Mouse (Mus musculus) layer of hippocampus, postnatal 36 days (tissue): ENCODE measurements around the gene Cpa3. TPM values are rescaled to one million over a fixed set of nuclear protein-coding genes. Genes with fewer than 3 reads are reported as not detected.

Experiments
- DNase-seq, 2 experiments: peaks; one replicate each; pipeline ENCODE4 v3.0.0; 2022
- microRNA-seq, 2 experiments: library from miRNA; unstranded; fragments of <30 nt; microRNA quantifications; one replicate each; pipeline ENCODE4 v1.2.0; 2021
- total RNA-seq, 2 experiments: library from RNA; stranded (reverse); gene quantifications; 2 replicates each; pipeline ENCODE4 v1.2.3; 2021

The Cpa3 gene
- under 1 TPM; 0.40 to 0.96 TPM for total RNA-seq

- no peak for DNase-seq
These were observed at the start of gene Cpa3 for GRCm38 (mm10) chr3:20242050-20242449. Gene Cpa3, minus strand, starts transcription at chr3:20242181.

DNA sequence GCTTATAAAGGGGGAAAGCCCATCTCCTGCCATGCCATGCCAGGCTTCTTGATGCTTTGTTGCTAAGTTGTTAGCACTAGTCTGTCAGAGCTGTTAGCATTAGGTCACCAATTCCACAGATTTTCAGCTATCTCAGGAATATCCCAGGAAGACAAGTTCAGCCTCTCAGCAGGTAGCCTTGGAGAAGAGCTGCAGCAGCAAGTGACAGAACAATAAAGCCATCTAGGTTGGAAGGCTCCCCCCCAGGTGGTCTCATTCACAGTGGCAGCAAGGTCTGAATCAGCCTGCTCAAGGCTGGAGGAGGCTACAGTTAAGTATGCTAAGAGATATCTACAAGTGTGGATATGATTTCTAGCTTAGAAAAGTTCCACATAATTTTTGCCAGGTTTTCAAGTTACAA is 49.4 kb upstream of the Cpa3 start:
- DNase-seq: no peak

- DNase-seq: no peak
These were observed 46.8 kb upstream of the Cpa3 start for GRCm38 (mm10) chr3:20288761-20289160.

GRCm38 (mm10) chr3:20281796-20282195 is 39.8 kb upstream of the Cpa3 start:
- no peak for DNase-seq

DNA sequence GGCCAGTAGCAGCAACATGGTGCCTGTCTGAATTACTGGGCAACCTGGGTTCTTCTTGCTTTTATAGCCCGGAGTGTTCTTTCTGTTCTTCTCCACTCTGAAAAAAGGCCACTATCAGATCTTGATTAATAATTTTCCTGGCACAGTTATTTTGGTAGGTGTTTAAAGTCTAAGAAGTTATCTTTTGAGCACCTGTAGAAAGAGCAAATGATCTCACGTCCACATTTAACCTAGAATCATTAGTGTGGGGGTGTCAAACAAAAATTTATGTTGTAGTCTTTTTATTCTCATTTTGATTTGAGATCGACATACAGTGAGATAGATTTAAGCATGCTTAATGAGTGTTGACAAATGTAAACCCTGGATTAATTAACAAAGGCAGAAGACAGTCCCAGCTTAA is 33.7 kb upstream of the Cpa3 start, which contains the start of gene Cpb1:
Gene Cpb1 (minus strand): TSS at position 101 of the 400 bp plus-strand sequence.
- no peak for DNase-seq

DNA sequence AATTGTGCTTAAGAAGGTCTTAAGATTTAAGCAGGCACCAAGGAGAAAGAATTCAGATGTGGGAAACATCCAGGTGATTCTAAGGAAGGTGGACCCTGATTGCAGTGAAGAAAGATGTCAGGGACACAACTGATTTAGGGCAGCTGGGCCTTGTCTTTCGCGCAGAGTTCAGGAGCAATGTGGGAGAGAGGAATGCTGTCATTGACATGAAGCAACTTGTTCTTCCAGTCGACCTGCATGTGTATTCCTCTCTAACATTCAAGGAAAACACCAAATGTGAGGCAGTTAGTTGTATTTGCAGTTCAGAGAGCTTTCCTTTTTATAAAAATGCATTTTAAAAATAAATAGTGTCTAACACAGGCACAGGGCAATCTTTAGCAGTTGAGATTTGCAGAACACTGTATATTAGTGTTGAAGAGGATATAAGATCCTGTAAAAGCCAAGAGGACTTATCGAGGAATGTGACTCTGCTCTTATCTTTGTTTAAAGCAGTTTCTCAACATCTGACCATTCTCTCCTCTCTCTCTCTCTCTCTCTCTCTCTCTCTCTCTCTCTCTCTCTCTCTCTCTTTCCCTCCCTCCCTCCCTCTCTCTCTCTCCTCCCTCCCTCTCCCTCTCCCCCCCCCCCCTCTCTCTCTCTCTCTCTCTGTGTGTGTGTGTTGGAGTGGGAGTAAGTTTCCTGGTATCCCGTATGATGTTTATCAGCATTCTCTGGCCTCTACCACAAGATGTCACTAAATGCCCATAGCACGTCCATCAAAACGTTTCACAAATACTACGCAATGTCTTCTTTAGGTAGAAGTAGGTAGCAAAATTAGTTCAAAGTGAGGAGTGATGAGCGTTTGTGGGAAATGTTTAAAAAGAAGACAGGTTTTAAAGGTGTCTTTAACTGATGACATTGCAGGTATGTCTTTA is 12.8 kb upstream of the Cpa3 start:
- DNase-seq: no peak

DNA sequence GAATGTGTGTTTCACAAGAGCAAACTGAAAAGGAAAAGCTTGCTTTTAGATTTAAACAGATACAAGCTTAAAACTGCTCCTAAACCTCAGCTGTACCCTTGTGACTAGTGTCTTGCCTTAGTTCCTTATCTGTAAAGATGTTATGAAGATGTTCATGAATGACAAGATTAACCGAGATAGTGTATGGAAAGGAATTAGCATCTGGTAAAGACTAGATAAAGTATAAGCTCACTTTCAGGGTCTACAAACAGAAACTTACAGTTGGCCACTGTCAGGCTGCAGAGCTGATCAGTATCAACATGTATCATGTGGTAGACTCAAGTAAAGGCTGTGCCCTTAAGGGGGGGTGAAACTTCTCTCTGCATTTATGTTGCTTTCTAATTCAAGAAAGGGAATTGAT is 1.9 kb upstream of the Cpa3 start:
- no peak for DNase-seq

- no peak for DNase-seq
These were observed 2.2 kb downstream of the Cpa3 start for GRCm38 (mm10) chr3:20239741-20240140.

DNA sequence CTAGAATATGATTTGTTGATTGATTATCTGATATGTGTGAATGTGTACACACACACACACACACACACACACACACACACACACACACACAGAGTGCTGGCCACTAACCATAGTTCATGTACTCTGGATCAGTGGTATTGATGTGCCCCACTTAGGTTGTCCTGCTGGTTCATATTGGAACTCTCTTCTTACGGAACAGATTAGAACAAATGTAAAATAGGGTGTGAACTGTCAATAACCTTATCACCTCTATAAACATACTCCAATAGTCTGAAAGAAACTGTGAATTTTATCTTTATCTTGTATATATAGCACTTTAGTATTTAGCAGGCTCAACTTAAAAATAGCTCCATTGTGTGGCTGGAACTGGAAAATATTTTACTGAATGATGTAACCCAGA is 5.0 kb downstream of the Cpa3 start:
- no peak for DNase-seq

DNA sequence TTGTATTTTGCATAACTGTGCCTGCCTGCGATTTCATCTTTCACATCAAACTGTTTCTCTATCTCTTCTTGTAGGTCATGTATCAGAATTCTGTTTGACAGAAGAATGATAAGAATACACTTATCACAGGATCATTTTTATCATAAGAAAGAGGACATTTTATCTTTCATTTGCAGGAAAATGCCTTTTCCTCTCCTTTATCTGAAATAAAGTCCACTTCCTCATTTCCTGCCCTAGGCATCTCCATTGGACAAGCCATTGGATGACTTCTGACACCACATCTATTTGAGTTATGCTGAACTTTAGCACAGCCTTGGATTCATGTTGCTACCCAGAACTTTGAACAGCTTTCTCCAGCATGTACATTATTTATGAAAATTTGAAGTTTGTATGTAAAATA is 13.0 kb downstream of the Cpa3 start:
- no peak for DNase-seq

DNA sequence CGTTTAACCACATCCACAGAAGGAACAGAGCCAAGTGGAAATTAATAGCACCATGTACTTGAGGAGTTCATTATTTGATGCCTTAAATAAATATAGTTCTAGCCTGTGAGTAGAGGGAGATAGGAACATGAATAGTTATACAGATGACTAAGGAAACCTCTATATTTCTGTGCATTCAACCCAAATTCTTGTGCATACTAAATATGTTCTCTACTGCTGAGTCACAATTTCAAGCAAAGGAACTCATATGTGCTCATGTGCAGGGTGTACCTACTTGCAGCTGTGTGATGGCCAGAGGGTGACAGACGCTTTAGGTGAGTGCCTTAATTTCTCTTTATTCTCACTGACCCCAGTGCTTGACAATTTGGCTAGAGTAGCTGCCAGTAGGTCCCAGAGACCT is 16.6 kb downstream of the Cpa3 start:
- DNase-seq: no peak

GRCm38 (mm10) chr3:20222926-20223698 is 18.9 kb downstream of the Cpa3 start:
- no peak for DNase-seq

DNA sequence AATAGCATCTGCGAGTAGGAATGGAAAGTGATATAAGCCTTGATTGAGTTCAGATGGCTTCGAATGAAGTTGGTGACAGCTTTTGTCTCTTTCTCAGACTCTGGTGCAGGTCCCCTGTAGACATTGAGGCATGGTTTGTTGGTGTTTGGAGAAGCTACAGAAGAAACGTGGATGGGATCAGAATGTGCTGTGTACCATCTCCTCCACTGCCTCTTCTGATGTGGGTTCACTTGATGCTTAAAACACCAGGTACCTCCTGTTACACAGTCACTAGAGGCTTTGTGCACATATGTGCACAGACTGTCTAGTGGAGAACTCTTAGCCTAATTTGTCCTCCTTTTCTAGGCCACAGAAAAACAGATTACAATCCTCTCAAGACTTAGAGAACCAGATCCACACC is 19.8 kb downstream of the Cpa3 start:
- no peak for DNase-seq

DNA sequence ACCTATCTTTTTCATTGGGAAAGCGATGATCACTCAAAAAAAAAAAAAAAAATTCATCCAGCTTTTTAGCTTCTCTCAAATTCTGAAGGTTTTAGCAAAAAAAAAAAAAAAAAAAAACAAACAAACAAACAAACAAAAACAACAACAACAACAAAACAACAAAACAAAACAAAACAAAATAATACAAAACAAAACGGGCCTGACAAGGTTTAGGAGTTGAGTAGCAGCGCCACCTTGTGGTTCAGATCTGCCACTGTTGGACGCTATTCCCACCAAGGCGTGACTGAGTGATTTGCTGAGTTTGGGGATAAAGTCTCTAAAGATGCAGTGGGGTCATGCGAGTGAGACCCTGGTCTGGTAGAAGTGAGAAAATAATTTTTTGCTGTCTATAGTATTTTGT is 43.1 kb downstream of the Cpa3 start:
- DNase-seq: peak; percentile 29 to 35

- no peak for DNase-seq
These were observed 44.1 kb downstream of the Cpa3 start for GRCm38 (mm10) chr3:20197878-20198277.

DNA sequence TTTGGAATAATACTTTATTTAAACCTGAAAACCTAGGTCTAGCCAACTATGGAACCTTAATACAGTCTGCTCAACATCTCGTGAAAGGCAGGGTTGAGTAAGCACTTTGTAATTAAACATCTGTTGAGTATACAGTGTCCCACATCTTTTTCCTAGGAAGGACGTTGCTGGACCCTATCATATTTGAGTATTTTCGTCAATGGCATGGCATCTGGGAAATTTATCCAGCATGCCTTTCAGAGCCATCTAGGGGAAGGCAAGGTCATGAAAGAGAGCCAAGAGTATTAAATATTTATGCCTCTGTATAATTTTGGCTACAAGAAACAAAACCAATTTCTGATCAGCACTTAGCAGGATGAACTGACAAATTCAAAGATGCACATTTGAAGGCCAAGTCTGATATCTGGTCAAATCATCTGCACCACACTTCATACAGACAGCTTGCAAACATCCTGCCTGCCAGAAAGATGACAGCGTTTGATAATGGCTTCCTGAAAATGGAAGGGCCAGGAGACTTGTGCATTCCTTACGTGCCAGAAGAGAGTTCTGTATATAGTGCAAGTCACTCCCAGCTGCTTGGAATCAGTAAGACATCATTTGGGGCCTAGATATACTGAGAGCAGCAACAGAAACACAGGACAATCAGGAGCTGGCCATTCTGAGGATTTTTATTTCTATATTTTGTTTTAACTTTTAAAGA is 52.9 kb downstream of the Cpa3 start:
- no peak for DNase-seq

DNA sequence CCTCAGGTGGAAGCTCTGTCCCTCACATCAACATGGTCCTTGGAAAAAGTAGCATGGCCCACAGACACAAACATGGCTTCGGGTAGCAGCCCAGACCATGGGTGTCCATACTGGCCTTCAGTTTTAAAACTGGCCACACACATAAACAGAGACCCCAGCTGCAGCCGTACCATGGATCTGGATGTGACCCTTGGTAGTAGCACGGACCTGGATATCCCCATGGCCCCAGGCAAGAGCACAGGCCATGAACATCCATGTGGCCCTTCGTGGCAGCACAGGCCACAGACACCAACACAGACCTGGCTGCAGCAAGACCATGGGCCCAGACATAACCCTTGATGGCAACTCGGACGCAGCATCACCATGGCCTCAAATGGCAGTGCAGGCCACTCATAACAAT is 69.6 kb downstream of the Cpa3 start:
- DNase-seq: no peak

GRCm38 (mm10) chr3:20167487-20167886 is 74.5 kb downstream of the Cpa3 start:
- DNase-seq: no peak

Small RNAs within 50 kb of the gene (microRNA-seq; reads per million reads assigned to microRNA genes)
- 0 to 1.1 reads per million in 2 experiments for gene Mir7007

Other genes starting within 250 kb of the Cpa3 start
- 10 to 100 TPM; 20.5 to 22.0 TPM for gene Hps3, start 206.9 kb downstream of the Cpa3 start, total RNA-seq
- 10 to 100 TPM; 23.7 to 25.7 TPM for gene Hltf, start 184.4 kb downstream of the Cpa3 start, total RNA-seq
- gene Gyg, start 86.9 kb downstream of the Cpa3 start, total RNA-seq: 10 to 100 TPM; 44.1 to 46.9 TPM
- gene Cpb1, start 33.6 kb upstream of the Cpa3 start, total RNA-seq: not detected
- not detected for gene Agtr1b, start 125.0 kb upstream of the Cpa3 start, total RNA-seq